Mouse (Mus musculus) heart, adult 2 months (tissue): ENCODE measurements around the gene Uggt1.

Source experiments
- CTCF ChIP-seq: fragments of 200-600 bp; IDR thresholded peaks from 2 replicates; pipeline ENCODE4 v1.8.1; 2022; ENCODE audit warnings: antibody characterized with exemption, mild to moderate bottlenecking, moderate library complexity
- POLR2A ChIP-seq: fragments of 200-500 bp; IDR thresholded peaks from 2 replicates; pipeline ENCODE4 v1.6.1; 2011; ENCODE audit warnings: mild to moderate bottlenecking, low read depth, low read length, control low read depth; ENCODE audit not compliant: insufficient read depth

DNA sequence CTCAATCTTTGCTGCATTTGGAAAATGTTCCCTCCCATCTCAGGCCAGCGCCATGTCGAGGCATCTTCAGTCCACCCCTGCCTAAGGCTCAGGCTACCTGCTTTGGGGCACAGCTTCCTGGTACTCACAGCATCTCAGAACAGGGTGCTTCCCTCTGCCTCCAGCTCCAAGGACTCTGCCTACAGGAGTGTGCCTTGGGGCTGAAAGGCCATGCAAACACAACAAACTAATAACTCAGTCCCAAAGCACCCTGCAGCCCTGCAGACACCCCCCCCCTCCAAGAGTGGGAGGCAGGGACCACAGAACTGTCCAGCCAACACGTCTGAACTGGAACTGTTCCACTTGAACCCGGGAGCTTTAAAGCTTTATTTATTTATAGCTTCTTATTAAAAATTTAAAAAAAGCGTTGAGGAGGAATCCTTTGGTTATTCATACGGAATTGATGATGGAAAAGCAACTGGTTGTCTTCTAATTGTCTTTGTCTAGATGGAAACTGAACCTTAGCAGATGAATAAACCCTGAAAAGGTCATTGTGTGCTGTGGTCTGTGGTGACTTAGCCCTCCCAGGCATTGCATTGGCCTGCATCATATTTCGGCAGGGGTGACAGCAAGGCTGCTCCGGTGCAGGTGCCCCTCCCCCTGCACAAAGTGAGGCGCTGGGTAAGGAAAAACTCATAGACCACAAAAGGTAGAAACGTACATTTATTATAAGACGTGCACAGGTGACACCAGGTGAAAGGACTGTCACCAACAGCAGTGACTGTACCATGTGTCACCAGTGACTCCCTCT, 138.4 kb downstream of the Uggt1 start:
- TF ChIP-seq CTCF (no peak), POLR2A (no peak)
